Mouse (Mus musculus): ENCODE results near the gene Pltp.
A peak's percentile ranks its signal among the peaks of the same experiment; 100 is the strongest.

The Pltp gene

GRCm38 (mm10) chr2:164845782-164846181, 11.7 kb downstream of the Pltp start:
- no peak for DNase-seq (ENCODE audit: low spot score)

- no peak for DNase-seq (ENCODE audit: low spot score)
Observed at GRCm38 (mm10) chr2:164835164-164835563, 22.3 kb downstream of the Pltp start.

GRCm38 (mm10) chr2:164834531-164834930, 23.0 kb downstream of the Pltp start:
- no peak for DNase-seq (ENCODE audit: low spot score)

- peak; percentile 86 for DNase-seq (ENCODE audit: low spot score)
Observed at GRCm38 (mm10) chr2:164833314-164833959, 24.1 kb downstream of the Pltp start, which contains the start of gene Neurl2. Gene Neurl2, minus strand, starts transcription at chr2:164833456.

- DNase-seq (ENCODE audit: low spot score) = peak; percentile 81
Observed at GRCm38 (mm10) chr2:164832748-164833301, 24.7 kb downstream of the Pltp start, which contains the start of gene Ctsa. Gene Ctsa, plus strand, starts transcription at chr2:164832873.

GRCm38 (mm10) chr2:164832032-164832747, 25.3 kb downstream of the Pltp start:
- no peak for DNase-seq (ENCODE audit: low spot score)

- DNase-seq (ENCODE audit: low spot score) = no peak
Observed at GRCm38 (mm10) chr2:164831029-164831428, 26.5 kb downstream of the Pltp start.

- no peak for DNase-seq (ENCODE audit: low spot score)
Observed at GRCm38 (mm10) chr2:164829090-164829489, 28.4 kb downstream of the Pltp start.

GRCm38 (mm10) chr2:164828437-164828836, 29.1 kb downstream of the Pltp start, which contains the start of gene Spata25:
Gene Spata25, minus strand, starts transcription at chr2:164828537.
- DNase-seq (ENCODE audit: low spot score) = no peak

DNA sequence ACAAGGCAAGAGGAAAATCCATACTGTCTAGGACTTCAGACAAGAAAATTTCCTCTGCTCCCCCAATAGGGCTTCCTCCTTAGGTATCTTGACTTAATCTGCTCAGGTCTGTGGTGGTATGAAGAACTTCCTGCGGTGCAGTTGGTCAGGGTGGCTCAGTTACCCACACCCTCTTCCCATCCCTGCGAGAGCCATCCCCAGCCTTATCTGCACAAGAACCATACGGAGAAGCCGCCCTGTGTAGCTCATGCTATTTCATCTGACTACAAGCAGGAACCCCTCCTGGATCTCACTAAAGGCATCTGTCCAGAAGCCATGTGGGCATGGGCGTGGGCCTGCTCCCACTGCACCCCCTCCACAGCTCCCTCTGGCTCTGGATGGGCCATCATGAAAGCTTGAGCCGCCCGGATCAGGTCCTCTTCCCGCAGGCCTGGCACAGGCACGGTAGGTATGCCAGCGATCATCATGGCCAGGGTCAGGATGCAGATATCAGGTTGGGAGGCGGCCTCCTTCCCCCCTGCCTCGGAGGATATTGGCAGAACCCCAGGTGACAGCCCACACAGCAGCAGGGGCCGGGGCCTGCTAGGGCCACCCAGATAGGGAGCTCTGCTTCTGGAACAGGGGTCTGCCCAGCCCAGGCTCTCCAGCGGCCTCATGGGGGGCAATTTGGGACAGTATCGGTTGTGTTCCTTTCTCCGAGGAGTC, 30.2 kb downstream of the Pltp start:
- DNase-seq (ENCODE audit: low spot score) = no peak

DNA sequence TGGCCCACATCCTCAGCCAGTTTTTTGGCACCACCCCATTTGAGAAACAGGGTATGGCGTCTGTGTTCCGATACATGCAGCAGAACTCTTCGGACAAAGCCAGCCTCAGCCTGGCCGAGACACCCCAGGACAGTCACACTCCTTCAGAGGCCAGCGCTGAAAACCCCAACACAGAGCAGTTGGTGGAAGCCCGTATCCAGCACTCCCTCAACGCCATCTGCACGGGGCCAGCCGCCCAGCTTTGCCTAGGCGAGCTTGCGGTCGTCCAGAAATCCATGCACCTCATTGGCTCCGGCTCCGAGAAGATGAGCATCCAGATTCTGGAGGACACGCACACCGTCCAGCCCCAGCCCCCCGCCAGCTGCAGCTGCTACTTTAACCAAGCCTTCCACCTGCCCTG, 32.0 kb downstream of the Pltp start:
- DNase-seq (ENCODE audit: low spot score) = no peak

DNA sequence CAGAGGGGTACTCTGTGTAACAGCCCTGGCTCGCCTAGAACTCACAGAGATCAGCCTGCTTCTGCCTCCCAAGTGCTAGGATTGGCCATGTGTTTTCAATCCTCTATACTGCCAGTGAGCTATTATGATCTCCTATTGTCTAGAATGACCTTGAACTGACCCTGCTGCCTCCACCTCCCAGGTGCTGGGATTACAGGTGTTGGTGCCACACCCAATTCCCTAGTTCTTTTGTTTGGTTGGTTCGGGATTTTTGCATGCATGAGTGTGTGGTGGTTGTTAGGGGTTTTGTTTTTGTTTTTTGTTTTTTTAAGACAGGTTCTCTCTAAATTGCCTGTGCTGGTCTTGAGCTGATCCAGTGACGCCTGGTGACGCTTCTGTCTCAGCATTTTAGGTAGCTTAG, 33.5 kb downstream of the Pltp start:
- no peak for DNase-seq (ENCODE audit: low spot score)

DNA sequence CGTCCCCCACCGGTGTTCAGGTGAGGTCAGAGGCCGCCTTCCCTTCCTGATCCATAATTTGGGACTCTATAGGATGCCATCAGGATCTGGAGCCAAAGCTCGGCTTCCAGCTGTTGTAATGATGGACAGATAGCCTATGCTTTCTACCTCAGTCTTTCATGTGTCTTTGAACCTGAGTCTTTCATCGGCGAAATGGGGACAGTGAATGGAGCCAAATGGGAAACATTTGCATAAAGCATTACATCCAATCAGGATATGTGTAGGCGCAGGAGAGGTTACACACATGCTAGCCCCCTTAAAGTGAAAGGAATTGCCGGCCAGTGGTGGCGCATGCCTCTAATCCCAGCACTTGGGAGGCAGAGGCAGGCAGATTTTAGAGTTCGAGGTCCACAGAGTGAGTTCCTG, 34.3 kb downstream of the Pltp start:
- no peak for DNase-seq (ENCODE audit: low spot score)

DNA sequence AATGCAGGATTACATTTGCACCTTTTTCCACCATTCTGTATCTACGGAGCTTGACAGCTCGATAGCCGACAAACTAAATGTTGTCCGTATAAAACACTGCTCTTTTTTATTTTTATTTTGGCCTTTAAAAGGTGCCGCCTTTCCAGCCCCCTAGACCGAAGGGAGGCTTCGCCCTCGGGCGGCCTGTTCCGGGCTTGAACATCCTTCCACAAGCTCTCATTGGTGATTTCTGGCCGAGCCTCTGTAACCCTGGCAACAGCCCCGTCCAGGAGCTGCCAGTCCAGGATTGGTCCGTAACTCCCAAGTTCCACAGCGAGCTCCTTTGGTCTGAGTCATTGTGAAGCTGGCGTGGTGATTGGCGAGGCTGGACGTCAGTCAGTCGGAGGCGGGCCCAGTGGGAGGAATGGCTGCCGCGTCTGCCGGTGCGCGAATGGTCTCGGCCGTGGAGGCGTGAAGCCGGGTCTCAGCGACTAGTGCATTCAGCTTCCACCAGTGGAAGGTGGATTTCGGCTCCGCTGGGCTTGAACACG, 34.8 kb downstream of the Pltp start, which contains the start of gene Zswim1:
TSS of gene Zswim1 (plus strand) at position 51 of the 530 bp plus-strand sequence.
- peak; percentile 99 for DNase-seq (ENCODE audit: low spot score)

- no peak for DNase-seq (ENCODE audit: low spot score)
Observed at GRCm38 (mm10) chr2:164821060-164821459, 36.5 kb downstream of the Pltp start.

DNA sequence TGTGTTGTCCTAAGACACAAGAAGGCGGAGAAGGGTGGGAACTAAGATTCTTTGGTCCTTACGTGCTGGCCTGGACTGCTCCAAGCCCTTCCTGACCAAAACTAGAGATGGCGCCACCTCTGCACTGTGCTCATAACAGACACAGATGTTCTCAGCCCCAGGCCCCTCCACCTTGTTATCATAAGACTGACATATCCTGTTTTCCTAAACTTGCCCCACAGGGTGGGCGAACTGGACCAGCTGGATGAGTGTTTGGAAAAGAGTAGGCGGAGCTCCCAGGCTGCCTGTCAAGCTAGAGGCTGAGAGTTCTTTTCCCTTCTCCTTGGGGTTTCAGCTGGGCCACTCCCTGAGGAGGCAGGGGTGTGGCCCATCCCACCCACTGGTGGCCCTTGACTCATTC, 39.8 kb downstream of the Pltp start:
- DNase-seq (ENCODE audit: low spot score) = no peak

DNA sequence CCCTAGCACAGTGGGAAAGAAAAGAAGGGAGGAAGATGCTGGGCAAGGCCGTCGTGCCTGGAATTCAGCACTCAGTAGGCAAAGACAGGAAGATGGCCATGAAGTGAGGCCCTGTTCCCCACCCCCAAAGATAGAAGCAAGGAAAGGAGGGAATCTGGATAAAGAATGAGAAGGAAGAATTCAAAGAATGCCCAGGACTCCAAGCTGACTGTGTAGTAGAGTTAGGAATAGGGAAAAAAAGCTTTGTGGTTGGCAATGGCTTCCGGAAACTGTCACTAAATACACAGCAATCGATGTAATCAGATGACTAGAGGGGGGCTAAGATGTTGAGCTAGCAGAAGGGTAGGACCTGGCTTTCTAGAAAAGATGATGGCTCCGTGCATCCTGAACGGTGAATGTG, 40.3 kb downstream of the Pltp start:
- DNase-seq (ENCODE audit: low spot score) = no peak

DNA sequence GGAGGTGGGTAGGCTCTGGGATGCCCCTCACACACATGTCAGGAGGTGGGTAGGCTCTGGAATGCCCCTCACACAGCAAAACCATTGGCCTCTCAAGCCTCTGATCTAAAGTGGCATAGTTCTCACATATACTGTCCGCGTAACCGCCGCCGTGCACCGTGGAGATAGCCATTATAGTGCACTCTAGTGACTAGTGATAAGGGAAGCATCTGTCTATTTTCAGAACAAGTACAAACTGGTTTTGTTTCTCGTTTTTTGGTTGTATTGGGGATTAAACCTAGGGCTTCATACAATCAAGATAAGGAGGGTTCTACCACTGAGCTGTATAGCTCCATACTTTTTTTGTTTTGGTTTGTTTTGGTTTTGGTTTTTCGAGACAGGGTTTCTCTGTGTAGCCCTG, 41.7 kb downstream of the Pltp start:
- no peak for DNase-seq (ENCODE audit: low spot score)

- DNase-seq (ENCODE audit: low spot score) = no peak
Observed at GRCm38 (mm10) chr2:164815348-164815747, 42.2 kb downstream of the Pltp start.

DNA sequence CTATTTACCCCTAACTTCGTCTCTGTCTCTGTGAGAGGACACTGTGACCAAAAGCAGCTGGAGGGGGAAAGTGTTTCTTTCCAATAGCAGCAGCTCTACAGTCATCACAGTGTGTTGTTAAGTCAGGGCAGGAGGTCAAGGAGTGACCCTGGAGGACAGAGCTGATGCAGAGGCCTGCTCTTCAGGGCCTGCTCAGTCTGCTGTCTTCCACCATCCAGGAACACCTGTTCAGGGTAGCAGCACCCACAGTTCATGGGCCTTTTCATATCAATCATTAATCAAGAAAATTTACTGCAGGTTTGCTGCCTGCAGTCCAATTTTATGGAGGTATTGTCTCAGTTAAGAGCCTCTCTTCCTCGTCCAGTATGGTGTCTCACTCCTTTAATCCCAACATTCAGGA, 44.0 kb downstream of the Pltp start:
- DNase-seq (ENCODE audit: low spot score) = no peak

GRCm38 (mm10) chr2:164806614-164807013, 50.9 kb downstream of the Pltp start:
- no peak for DNase-seq (ENCODE audit: low spot score)

GRCm38 (mm10) chr2:164805332-164805718, 52.2 kb downstream of the Pltp start:
- no peak for DNase-seq (ENCODE audit: low spot score)

Data from ovary, postnatal 36 days (tissue).